Mouse (Mus musculus) cerebellum, adult 2 months (tissue): Measurements from ENCODE around the gene Hoxc9. TPM values are rescaled to one million over a fixed set of nuclear protein-coding genes. Genes with fewer than 3 reads are reported as not detected.
A peak's percentile ranks its signal among the peaks of the same experiment; 100 is the strongest.

Experiments used
- DNase-seq, 2 experiments: peaks; one replicate each; pipeline ENCODE4 v3.0.0; 2021
- H3K27ac ChIP-seq: fragments of 200-500 bp; 2 replicates; pipeline ENCODE4 v1.5.1; 2012; ENCODE audit warnings: low read length, control low read depth, inconsistent platforms; ENCODE audit not compliant: insufficient read depth
- H3K27me3 ChIP-seq: fragments of 200-500 bp; 2 replicates; pipeline ENCODE4 v1.6.1; 2012; ENCODE audit warnings: inconsistent platforms, mild to moderate bottlenecking, low read length, moderate library complexity; ENCODE audit not compliant: control insufficient read depth, insufficient read depth
- H3K4me1 ChIP-seq: fragments of 200-500 bp; 2 replicates; pipeline ENCODE4 v1.6.1; 2011; ENCODE audit warnings: low read length; ENCODE audit not compliant: control insufficient read depth, insufficient read depth
- H3K4me3 ChIP-seq: fragments of 200-500 bp; replicated peaks from 2 replicates; pipeline ENCODE3; 2011; ENCODE audit warnings: mild to moderate bottlenecking, low read depth, low read length, control low read depth; ENCODE audit not compliant: insufficient read depth
- CTCF ChIP-seq: fragments of 200-500 bp; IDR thresholded peaks from 2 replicates; pipeline ENCODE4 v1.5.1; 2011; ENCODE audit warnings: low read depth, mild to moderate bottlenecking, control low read depth, low read length, moderate library complexity, borderline replicate concordance; ENCODE audit not compliant: insufficient read depth
- POLR2A ChIP-seq: fragments of 200-500 bp; IDR thresholded peaks from 2 replicates; pipeline ENCODE4 v1.6.1; 2011; ENCODE audit warnings: low read length, control low read depth, borderline replicate concordance; ENCODE audit not compliant: insufficient read depth
- WGBS: fragments of 180-500 bp; shearing (Covaris S2); methylation state at CpG from one replicate; pipeline ENCODE4 v1.1.7; 2018; 5-methylcytosine and 5-hydroxymethylcytosine counted together
- polyA plus RNA-seq: library from polyadenylated mRNA; depleted of rRNA; stranded (reverse); fragments of >200 nt; gene quantifications from 2 replicates; pipeline ENCODE4 v1.2.3, GENCODE M21; 2012

The Hoxc9 gene
- polyA plus RNA-seq, 1 experiment: not detected

DNA sequence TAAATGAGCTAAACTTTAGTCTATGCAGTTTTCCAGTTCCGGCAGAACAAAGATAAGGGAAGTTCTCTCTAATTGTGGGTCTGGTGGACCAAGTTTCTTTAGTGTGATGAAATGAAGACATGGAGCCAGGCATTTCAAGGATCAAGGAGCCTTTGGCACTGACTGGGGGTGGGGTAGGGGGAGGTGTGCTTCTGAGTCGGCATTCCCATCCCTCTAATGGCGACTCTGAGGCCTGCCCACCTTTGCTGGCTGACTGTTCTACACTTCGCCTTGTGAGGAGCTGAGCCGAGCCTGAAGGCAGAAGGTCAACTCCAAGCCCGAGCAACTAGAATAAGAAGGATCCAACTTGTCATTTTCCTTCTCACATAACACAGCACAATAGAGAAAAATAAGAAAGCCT, 14.5 kb upstream of the Hoxc9 start:
- H3K4me1 ChIP-seq: no peaks in the 10 kb centered on the region
- no peak overlapping the region for H3K27ac ChIP-seq
- no peak for TF ChIP-seq POLR2A
- TF ChIP-seq CTCF: no peak
- DNase-seq: no peak
- 4% methylated on average over 6 of the region's 6 CpGs for WGBS
- H3K27me3 ChIP-seq: peaks cover 18% of the 10 kb centered on the region; the same call in 1 of the 2 replicates
- no peak overlapping the region for H3K4me3 ChIP-seq

DNA sequence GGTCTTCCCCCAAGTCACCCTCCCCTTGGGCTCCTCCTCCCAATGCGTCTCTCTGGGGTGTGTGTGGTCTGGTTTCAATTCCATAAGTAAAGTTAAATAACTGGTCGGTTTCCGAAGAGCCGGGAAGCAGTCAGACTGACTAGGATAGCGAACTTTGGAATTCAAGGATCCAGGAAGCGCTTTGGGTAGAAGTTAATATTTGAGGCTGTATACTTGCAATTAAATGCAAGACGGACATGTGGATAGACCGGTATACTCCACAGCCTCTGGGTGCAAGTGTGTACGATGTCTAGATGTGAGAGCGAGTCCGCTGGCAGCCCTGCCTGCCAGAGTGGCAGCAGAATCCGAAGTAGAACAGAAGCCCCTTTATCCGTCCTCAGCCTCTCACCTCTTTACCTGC, 13.7 kb upstream of the Hoxc9 start:
- Histone ChIP-seq H3K27me3 (peaks cover 18% of the 10 kb centered on the region; the same call in 1 of the 2 replicates), H3K4me3 (no peak overlapping the region), H3K4me1 (no peaks in the 10 kb centered on the region), H3K27ac (no peak overlapping the region)
- no peak for TF ChIP-seq POLR2A
- no peak for TF ChIP-seq CTCF
- DNase-seq: no peak
- WGBS: 5% methylated on average over 13 of the region's 13 CpGs

DNA sequence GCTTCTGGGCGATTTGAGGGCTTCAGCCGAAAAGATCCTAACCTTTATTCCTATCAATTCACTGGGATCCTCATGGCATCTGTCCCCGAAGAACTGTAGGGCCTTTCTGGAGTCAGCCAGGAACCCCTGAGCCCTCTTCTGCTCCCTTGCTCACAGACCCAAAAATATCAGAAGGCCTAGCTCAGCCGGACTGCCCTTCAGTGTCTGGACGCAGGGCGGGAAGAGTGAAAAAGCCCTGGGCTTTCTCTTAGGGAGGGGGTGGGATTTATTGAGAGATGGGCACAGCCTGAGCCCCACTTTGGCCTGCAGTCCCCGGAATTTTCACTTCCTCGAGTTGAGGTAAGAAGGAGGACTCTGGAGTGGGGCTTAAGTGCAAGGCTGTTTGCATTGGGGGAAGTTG, 13.0 kb upstream of the Hoxc9 start:
- 3% methylated on average over 8 of the region's 8 CpGs for WGBS
- no peak for TF ChIP-seq CTCF
- no peak for TF ChIP-seq POLR2A
- Histone ChIP-seq H3K27ac (no peak overlapping the region), H3K4me1 (no peaks in the 10 kb centered on the region), H3K4me3 (no peak overlapping the region), H3K27me3 (peaks cover 18% of the 10 kb centered on the region; the same call in 1 of the 2 replicates)
- no peak for DNase-seq

DNA sequence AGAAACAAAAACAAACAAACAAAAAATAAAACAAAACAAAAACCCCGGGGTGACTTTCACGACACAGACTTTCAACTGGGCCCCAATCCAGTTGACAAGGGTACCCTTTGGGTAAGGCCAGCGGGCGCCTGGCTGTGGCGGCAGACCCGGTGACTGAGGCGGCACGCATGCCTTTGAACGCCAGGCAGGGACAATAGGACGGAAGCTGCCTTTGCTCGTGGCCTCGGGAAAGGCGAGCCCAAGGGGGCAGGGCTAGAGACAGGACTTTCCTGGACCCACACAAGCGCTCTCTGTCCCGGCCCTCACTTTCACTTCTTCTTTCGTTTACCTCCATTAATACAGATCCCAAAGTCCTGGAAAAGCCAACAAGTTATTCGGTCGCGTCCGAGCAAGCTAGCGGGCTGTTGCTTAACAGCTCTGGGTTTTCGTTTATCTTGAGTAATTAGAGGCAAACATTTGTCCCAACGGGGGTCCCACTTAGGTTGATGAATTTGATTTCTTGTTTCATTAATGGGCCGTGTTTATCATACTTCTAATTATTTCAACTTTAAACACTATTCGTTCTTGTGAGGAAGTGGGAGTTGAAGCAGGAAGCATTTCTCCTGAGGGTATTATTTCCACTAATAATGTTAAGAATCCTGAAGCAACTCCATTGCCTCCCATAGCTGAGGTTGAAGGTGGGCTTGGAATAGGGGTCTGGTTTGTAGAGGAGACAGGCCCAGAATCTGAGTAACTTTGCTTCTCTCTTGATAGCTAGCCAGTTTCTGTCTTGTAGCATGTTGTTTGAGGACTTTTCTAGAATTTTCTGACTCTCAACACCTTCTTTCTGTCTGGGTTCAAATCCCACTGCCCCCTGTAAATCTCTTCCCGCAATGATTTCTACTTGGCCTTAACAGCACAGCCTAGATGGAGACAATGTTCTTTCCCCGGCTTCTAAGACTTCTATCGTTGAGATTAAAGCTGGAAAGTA, 12.3 kb upstream of the Hoxc9 start:
- Histone ChIP-seq H3K27me3 (peaks cover 20% of the 10 kb centered on the region; the same call in 1 of the 2 replicates), H3K4me1 (no peaks in the 10 kb centered on the region), H3K27ac (no peak overlapping the region), H3K4me3 (no peak overlapping the region)
- DNase-seq: no peak
- no peak for TF ChIP-seq POLR2A
- TF ChIP-seq CTCF: no peak
- 4% methylated on average over 28 of the region's 28 CpGs for WGBS

DNA sequence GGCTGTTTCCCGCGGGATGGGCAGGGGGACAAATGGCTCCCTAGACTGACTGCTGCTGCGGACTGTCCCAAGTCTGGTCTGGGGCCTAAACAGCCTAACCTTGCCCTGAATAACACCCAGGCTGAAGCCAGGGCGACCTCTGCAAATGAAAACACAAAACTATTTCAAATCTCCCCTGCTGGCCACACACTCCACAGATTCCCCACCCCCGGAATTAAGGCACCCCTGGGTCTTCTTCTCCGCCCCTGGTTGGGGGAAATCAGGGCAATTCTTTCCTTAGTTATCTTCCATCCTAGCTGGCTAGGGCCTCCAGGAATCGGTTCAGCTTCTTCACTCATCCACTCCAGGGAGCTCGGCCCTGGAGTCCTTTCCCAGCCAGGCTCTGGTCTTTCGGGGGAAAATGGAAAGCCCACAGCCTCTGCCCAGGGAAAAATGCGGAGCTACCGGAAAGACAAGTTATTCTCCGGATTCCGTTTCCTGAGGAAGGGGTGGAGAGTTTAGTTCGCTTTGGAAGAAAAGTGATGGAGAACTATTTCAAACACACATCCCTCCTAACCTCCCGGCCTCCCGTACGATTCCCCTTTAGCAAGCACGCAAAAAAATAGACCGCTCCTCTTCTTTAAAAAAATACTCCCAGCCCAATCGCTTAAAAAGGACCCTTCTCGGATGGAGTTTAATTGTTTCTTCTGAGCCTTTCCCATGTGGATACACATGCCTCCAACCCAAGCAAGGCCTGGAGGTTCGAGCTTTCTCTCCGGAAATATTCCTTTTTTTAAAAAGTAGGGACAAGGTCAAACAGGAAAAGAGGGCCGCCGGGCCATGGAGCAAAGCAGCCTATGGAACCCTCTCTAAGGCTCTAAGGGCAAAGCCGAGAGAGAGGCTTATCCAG, 11.0 kb upstream of the Hoxc9 start:
- H3K4me1 ChIP-seq: no peaks in the 10 kb centered on the region
- H3K27ac ChIP-seq: no peak overlapping the region
- WGBS: 5% methylated on average over 26 of the region's 26 CpGs
- H3K4me3 ChIP-seq: no peak overlapping the region
- no peak for TF ChIP-seq POLR2A
- TF ChIP-seq CTCF: no peak
- H3K27me3 ChIP-seq: peaks cover 20% of the 10 kb centered on the region; the same call in 1 of the 2 replicates
- no peak for DNase-seq

DNA sequence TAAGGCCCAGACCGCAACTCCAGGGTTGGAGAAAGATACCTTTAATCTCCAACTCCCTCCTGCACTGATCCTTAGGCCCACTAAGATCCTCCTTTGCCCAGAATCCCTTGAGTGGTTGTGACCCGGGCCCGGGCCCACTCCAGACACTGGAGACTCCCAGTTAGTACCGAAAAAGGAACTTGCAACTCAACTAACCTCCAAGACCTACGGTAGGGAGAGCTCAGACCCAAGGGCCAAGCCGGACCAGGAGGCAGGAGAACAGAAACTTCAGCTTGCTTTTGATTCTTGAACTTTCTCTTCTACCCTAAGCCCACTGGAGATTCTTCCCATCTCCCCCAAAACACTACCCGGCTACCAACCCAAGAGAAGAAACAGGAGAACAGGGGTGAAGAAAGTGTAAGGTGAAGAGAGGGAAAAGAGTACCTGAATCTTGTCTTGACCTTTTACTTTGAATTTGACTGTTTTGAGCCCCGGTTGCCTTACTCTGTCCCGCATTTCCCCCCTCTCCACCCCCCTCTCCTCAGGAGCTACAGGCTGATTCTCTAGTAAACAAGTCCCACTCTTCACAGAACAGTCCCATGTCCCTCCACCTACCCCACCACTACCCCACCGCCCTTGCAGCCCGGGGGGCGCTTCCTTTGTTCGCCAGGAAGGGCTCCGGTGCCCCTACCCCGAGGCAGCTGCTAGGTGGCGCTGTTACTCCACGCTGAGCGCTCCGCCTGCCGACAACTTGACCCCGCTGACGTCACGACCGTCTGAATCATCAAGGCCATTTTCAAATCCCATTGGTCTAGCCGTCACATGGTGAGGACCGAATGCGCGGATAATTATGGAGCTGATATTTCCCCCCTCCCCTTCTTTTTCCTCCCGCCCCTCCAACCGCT, 10.1 kb upstream of the Hoxc9 start:
- TF ChIP-seq CTCF (peak; percentile 19; the same call in 1 of the 2 replicates), POLR2A (no peak)
- WGBS: 5% methylated on average over 29 of the region's 30 CpGs
- H3K27ac ChIP-seq: no peak overlapping the region
- H3K4me1 ChIP-seq: no peaks in the 10 kb centered on the region
- no peak overlapping the region for H3K4me3 ChIP-seq
- H3K27me3 ChIP-seq: peaks cover 23% of the 10 kb centered on the region; the same call in 1 of the 2 replicates
- DNase-seq: no peak
